Mouse (Mus musculus) embryonic facial prominence, embryonic 14.5 days (tissue): ENCODE measurements around the gene Iqgap1. TPM values are rescaled to one million over a fixed set of nuclear protein-coding genes. Genes with fewer than 3 reads are reported as not detected.

ENCODE experiments used
- ATAC-seq: fragments of 200-750 bp; cut with Nextera tagmentation; 2 replicates; pipeline ENCODE4 v1.8.0; 2017; ENCODE audit warnings: low read depth, moderate number of reproducible peaks, moderate TSS enrichment
- DNase-seq: peaks from one replicate; pipeline ENCODE4 v3.0.0-alpha.2; 2015; ENCODE audit warnings: low spot score
- H3K27ac ChIP-seq: fragments of 300-500 bp; sonication (generic); replicated peaks from 2 replicates; pipeline ENCODE4 v1.5.1; 2014; ENCODE audit warnings: low read depth, mild to moderate bottlenecking, low read length, moderate library complexity
- H3K27me3 ChIP-seq: fragments of 300-500 bp; sonication (generic); replicated peaks from 2 replicates; pipeline ENCODE4 v1.6.1; 2014; ENCODE audit warnings: low read length; ENCODE audit not compliant: control insufficient read depth, insufficient read depth
- H3K36me3 ChIP-seq: fragments of 300-500 bp; sonication (generic); 2 replicates; pipeline ENCODE4 v1.6.1; 2014; ENCODE audit warnings: low read length, mixed read lengths; ENCODE audit not compliant: control insufficient read depth, insufficient read depth
- H3K4me1 ChIP-seq: fragments of 300-500 bp; sonication (generic); 2 replicates; pipeline ENCODE4 v1.6.1; 2014; ENCODE audit warnings: antibody characterized with exemption, low read length; ENCODE audit not compliant: control insufficient read depth, insufficient read depth
- H3K4me2 ChIP-seq: fragments of 300-500 bp; sonication (generic); 2 replicates; pipeline ENCODE4 v1.6.1; 2014; ENCODE audit warnings: low read depth, mild to moderate bottlenecking, low read length, moderate library complexity, mixed read lengths
- H3K4me3 ChIP-seq: fragments of 300-500 bp; sonication (generic); 2 replicates; pipeline ENCODE4 v1.5.1; 2014; ENCODE audit warnings: low read depth, mild to moderate bottlenecking, low read length
- H3K9ac ChIP-seq: fragments of 300-500 bp; sonication (generic); 2 replicates; pipeline ENCODE4 v1.6.1; 2014; ENCODE audit warnings: low read depth, mild to moderate bottlenecking, low read length, moderate library complexity, mixed read lengths
- H3K9me3 ChIP-seq: fragments of 300-500 bp; sonication (generic); 2 replicates; pipeline ENCODE4 v1.6.1; 2016; ENCODE audit warnings: low read length; ENCODE audit not compliant: control insufficient read depth
- WGBS: fragments of 180-500 bp; shearing (Covaris S2); extraction: QIAGEN DNeasy Blood & Tissue Kit; methylation state at CpG from one replicate; pipeline ENCODE4 v1.1.7; 2014; 5-methylcytosine and 5-hydroxymethylcytosine counted together
- polyA plus RNA-seq: library from polyadenylated mRNA; unstranded; fragments of >200 nt; fragmentation: Nextera tagmentation; extraction: Ambion mirVana; gene quantifications from 2 replicates; pipeline ENCODE4 v1.2.1, GENCODE M21; 2014

Iqgap1 gene
- polyA plus RNA-seq, 1 experiment from 2014 or later, result 68.6 TPM

- DNase-seq (no peak), ATAC-seq (no peak; the same call in 1 of the 2 replicates)
- Histone ChIP-seq H3K36me3 (no peaks in the 10 kb centered on the region), H3K4me1 (peaks cover 10% of the 10 kb centered on the region), H3K9me3 (no peaks in the 10 kb centered on the region), H3K27me3 (no peaks in the 10 kb centered on the region), H3K27ac (no peak overlapping the region), H3K4me2 (no peak overlapping the region), H3K4me3 (no peak overlapping the region), H3K9ac (no peak overlapping the region)
- 86% methylated on average over 15 of the region's 15 CpGs for WGBS
These were observed 50.9 kb downstream of the Iqgap1 start for GRCm38 (mm10) chr7:80774615-80775447.

- Histone ChIP-seq H3K4me2 (no peak overlapping the region), H3K4me3 (no peak overlapping the region), H3K9me3 (no peaks in the 10 kb centered on the region), H3K4me1 (peaks cover 6% of the 10 kb centered on the region), H3K9ac (no peak overlapping the region), H3K36me3 (no peaks in the 10 kb centered on the region), H3K27me3 (no peaks in the 10 kb centered on the region), H3K27ac (peak overlapping the region; percentile 59; the same call in 1 of the 2 replicates)
- DNase-seq (peak; percentile 78), ATAC-seq (peak; percentile 27; the same call in 1 of the 2 replicates)
- WGBS, result 56% methylated on average over 14 of the region's 14 CpGs
These were observed 51.8 kb downstream of the Iqgap1 start for GRCm38 (mm10) chr7:80773834-80774614.

GRCm38 (mm10) chr7:80770466-80770865 lies 55.3 kb downstream of the Iqgap1 start:
- DNase-seq, result no peak
- no peak for ATAC-seq
- Histone ChIP-seq H3K9me3 (no peaks in the 10 kb centered on the region), H3K4me3 (no peak overlapping the region), H3K36me3 (peaks cover 18% of the 10 kb centered on the region; the same call in 1 of the 2 replicates), H3K9ac (no peak overlapping the region), H3K27ac (no peak overlapping the region), H3K4me1 (no peaks in the 10 kb centered on the region), H3K4me2 (no peak overlapping the region), H3K27me3 (no peaks in the 10 kb centered on the region)
- 74% methylated on average over 2 of the region's 2 CpGs for WGBS

- no peak for ATAC-seq
- no peak for DNase-seq
- WGBS, result 86% methylated on average over 11 of the region's 11 CpGs
- H3K27ac ChIP-seq, result no peak overlapping the region
- no peak overlapping the region for H3K4me3 ChIP-seq
- no peaks in the 10 kb centered on the region for H3K27me3 ChIP-seq
- H3K9ac ChIP-seq, result no peak overlapping the region
- peaks cover 24% of the 10 kb centered on the region; the same call in 1 of the 2 replicates for H3K36me3 ChIP-seq
- no peaks in the 10 kb centered on the region for H3K9me3 ChIP-seq
- no peak overlapping the region for H3K4me2 ChIP-seq
- no peaks in the 10 kb centered on the region for H3K4me1 ChIP-seq
These were observed 58.9 kb downstream of the Iqgap1 start for GRCm38 (mm10) chr7:80766861-80767312.

- ATAC-seq, result no peak
- H3K36me3 ChIP-seq, result peaks cover 24% of the 10 kb centered on the region; the same call in 1 of the 2 replicates
- H3K4me3 ChIP-seq, result no peak overlapping the region
- no peaks in the 10 kb centered on the region for H3K9me3 ChIP-seq
- DNase-seq, result no peak
- no peaks in the 10 kb centered on the region for H3K27me3 ChIP-seq
- H3K4me2 ChIP-seq, result no peak overlapping the region
- no peaks in the 10 kb centered on the region for H3K4me1 ChIP-seq
- WGBS, result 64% methylated on average over 3 of the region's 3 CpGs
- no peak overlapping the region for H3K9ac ChIP-seq
- H3K27ac ChIP-seq, result no peak overlapping the region
These were observed 59.7 kb downstream of the Iqgap1 start for GRCm38 (mm10) chr7:80766072-80766471.

GRCm38 (mm10) chr7:80763864-80764437 lies 61.8 kb downstream of the Iqgap1 start:
- Histone ChIP-seq H3K9me3 (no peaks in the 10 kb centered on the region), H3K4me3 (no peak overlapping the region), H3K27ac (0 out of 2 replicates have a peak overlapping the region, but pooled peaks have one; percentile 21), H3K4me1 (no peaks in the 10 kb centered on the region), H3K27me3 (no peaks in the 10 kb centered on the region), H3K9ac (no peak overlapping the region), H3K4me2 (no peak overlapping the region), H3K36me3 (peaks cover 40% of the 10 kb centered on the region)
- no peak for ATAC-seq
- DNase-seq, result no peak
- 75% methylated on average over 7 of the region's 7 CpGs for WGBS

GRCm38 (mm10) chr7:80762297-80762696 lies 63.5 kb downstream of the Iqgap1 start:
- Histone ChIP-seq H3K9me3 (no peaks in the 10 kb centered on the region), H3K4me3 (no peak overlapping the region), H3K27ac (no peak overlapping the region), H3K27me3 (no peaks in the 10 kb centered on the region), H3K4me2 (no peak overlapping the region), H3K4me1 (no peaks in the 10 kb centered on the region), H3K9ac (no peak overlapping the region), H3K36me3 (peaks cover 39% of the 10 kb centered on the region)
- DNase-seq, result peak; percentile 66
- 76% methylated on average over 8 of the region's 8 CpGs for WGBS
- peak; percentile 28; the same call in 1 of the 2 replicates for ATAC-seq

GRCm38 (mm10) chr7:80754086-80754485 lies 71.7 kb downstream of the Iqgap1 start:
- Histone ChIP-seq H3K9ac (no peak overlapping the region), H3K4me1 (no peaks in the 10 kb centered on the region), H3K27me3 (no peaks in the 10 kb centered on the region), H3K9me3 (no peaks in the 10 kb centered on the region), H3K27ac (no peak overlapping the region), H3K36me3 (peaks cover 70% of the 10 kb centered on the region), H3K4me3 (no peak overlapping the region), H3K4me2 (no peak overlapping the region)
- ATAC-seq (no peak), DNase-seq (no peak)
- 80% methylated on average over 2 of the region's 2 CpGs for WGBS
